Mouse (Mus musculus): Measurements from ENCODE around the gene Ldlrad3.

The Ldlrad3 gene

GRCm38 (mm10) chr2:101952951-101953361 lies 233.2 kb downstream of the Ldlrad3 start:
- peak; percentile 78 for DNase-seq

GRCm38 (mm10) chr2:101950716-101951520 lies 235.3 kb downstream of the Ldlrad3 start:
- DNase-seq: no peak

DNA sequence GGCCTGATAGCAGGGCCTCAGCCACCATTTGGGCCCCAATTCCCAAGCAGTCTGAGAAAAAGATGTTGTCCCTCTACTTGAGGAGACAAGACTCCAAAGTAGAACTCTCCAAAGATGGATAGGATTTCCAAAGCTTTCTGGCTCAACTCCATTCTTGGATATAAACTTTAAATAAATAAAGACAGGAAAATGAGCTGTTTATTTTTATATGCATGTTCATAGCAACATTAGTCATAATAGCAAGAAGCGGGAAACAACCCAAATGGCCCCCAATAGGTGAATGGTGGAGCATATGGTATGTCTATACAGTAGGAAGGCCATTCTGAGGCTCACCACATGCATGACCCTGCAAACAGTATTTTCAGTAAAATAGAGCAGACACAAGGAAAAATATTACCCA lies 251.2 kb downstream of the Ldlrad3 start:
- no peak for DNase-seq

- no peak for DNase-seq
These were observed 252.9 kb downstream of the Ldlrad3 start for GRCm38 (mm10) chr2:101933301-101933700.

DNA sequence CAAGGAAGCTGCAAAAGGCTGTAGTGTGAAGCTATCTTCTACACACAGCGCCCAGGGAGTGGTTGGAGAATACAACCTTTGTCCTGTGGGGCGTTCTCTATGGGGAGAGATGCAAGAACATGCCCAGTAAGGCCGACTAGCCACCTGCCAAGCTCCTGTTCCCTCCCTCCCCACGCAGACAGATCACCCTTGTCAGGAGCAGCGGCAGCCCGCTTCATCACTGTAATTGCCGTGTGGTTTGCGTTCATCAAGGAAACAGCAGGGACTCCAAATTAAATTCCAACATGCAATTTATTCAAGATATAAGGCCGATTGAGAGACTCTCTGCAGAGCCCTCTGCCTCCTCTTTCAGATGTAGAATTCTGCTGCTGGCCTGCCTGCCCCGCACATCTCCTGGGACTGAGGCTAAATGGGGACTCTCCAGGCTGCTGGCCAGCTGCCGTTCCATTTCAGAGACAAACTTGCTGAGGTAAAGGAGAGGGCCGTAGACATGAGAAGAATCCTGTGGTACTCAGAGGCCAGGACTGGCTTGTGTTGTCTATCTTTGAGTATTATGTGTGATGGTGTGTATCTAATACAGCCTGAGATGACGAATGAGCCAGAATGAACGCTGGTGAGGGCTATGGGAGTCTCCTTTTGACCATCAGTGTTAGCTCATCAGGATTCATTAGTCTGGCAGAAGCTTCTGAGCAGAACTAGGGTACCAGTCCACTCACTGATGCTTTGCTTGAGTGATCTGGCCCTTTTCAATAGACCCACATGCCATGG lies 253.8 kb downstream of the Ldlrad3 start:
- peak; percentile 66 for DNase-seq

DNA sequence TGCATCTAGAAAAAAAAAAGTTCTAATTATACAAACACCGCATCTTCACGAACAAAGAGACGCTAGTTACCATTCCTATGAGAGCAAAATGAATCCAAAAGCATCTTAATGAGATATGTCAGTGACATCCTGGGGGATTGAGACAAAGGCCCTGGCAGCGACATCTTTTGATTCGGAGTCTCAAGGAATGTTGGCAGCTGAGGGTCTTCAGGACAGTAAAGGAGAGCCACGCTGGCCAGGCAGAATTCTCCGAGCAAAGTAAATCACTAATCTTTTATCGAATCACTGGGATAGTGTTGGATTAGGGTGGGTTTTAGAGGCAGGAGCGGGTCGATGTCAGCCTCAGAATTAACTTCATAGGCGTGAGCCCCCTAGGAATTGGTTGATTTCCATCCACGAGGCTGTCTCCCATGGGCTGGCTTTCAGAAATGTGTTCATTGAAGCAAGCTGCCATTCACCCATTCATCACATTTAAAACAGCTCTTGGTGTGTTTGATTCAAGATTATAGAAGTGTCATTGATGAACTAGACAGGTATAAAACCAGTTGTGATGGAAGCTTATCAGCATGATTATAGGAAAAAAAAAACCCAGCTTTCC lies 260.5 kb downstream of the Ldlrad3 start:
- no peak for DNase-seq

DNA sequence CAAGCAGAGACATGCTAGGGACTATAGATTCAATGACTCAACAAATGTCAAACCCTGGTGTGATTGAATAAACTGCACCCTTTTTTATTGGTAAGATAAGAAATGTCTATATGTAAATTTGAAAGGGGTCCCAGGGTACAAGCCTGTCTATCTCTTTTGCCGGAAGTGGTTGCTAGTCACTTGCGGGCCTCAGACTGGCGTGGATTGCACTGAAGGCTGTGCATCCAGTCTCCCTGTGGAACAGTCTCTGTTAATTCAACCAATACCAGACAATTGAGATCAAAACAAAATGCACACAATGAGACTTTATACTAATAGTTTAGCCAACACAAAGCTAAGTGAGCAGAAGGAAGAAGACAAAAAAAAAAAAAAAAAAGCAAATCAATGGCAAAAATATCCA lies 261.0 kb downstream of the Ldlrad3 start:
- no peak for DNase-seq

DNA sequence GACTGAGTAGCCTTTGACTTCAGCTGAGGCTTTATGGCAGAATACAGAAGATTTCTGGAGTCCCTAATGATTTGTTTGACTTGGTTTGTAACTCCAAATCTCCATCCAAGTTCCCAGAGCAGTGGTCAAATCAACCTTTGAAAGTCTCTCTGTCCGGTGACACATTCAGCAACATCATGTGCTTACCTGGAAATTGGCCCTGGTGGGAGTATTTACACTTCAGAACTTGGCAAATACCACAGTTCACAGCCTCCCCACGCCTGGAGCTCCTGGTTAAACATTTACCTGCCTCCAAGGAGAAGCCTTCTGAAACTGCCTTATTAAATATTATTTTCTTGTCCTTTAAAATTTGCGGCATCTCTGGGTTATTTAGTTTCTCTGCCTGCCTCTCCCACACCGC lies 263.0 kb downstream of the Ldlrad3 start:
- no peak for DNase-seq

DNA sequence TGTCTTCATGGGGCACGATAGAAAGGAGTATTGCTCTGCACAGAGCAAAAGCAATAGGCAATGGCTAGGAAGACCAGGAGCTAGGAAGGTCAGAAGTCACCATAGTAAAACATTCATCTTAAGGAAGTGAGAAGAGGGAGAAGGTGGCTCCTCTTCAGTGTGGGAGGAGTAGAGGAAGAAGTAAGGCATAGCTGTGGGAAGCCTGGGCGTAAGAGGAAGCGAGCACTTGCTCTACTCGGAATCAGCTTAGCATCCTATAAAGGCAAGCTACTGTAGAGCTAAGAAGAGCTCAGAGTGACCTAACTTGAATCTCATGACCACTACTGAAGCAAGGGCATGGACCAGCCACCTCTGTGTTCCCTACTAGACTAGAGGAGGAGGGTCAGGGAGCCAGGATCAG lies 263.9 kb downstream of the Ldlrad3 start:
- no peak for DNase-seq

GRCm38 (mm10) chr2:101920136-101920554 lies 266.0 kb downstream of the Ldlrad3 start:
- DNase-seq: no peak

DNA sequence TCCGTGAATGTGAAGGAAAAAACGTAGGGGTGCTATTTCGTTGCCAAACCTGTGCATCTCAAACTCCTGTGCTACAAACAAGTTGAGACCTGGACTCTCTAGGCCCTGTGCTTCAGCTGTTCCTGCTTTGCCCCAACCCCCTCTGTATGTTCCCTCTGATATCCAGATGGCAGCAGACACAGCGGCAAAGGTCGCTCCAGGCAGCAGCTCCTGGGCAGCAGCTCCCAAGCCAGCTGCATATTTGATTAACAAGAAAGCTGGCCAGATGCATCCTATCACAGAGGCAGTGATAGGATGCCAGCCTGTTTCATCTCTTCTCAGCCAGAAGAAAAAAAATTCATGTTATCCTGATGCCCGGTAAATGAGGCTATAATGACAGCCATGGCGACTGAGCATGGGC lies 267.7 kb downstream of the Ldlrad3 start:
- no peak for DNase-seq

DNA sequence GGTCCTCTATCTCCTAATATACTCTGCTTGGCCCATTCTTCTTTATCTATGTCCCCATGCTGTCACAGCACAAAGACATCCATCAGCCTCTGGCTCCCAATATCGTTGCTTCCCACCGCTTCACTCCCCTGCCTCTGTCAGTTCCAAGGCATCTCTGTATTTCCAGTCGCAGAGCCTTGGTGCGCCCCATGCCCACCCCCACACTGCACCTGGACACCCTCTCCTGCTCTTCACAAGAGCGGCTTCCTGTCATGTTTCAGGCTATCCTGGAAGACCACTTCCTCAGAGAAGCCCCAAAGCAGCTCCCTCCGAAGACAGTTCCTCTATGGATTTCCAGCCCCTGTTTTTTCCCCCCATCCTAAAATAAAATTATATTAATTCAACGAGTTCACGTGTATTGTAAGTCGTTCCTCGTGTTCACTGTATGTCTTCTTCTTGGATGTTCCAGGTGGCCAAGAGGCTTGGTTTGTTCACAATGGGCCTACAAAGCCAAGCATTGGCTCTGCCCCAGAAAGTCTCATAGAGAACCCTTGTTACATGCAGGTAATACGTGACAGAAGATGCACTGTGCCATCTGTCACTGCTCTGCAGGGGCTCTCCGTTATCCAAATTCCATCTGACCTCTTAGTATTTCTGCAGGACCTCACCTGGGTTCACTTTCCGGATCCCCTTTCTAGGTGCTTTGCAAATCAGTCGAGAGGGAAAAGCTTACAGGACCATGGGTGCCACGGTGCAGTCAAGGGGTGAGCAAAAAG lies 276.7 kb downstream of the Ldlrad3 start:
- DNase-seq: peak; percentile 91

DNA sequence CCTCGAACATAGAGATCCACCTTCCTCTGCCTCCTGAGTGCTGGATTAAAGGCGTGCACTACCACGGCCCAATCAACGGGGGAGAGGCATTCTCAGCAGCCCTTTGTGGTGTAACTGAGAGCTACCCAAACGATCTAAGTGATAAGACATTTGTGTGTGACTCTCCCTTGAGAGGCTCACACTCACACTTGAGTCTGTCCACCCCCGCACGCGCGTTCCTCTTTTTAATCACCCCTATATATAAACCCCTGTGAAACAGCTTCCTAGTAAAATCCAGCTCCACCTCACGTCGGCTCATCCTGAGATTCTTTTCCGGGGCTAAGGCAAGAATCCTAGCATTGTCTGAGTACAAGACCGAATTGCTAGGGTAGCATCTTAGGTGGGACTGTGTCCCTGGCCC lies 277.4 kb downstream of the Ldlrad3 start:
- DNase-seq: peak; percentile 45

DNA sequence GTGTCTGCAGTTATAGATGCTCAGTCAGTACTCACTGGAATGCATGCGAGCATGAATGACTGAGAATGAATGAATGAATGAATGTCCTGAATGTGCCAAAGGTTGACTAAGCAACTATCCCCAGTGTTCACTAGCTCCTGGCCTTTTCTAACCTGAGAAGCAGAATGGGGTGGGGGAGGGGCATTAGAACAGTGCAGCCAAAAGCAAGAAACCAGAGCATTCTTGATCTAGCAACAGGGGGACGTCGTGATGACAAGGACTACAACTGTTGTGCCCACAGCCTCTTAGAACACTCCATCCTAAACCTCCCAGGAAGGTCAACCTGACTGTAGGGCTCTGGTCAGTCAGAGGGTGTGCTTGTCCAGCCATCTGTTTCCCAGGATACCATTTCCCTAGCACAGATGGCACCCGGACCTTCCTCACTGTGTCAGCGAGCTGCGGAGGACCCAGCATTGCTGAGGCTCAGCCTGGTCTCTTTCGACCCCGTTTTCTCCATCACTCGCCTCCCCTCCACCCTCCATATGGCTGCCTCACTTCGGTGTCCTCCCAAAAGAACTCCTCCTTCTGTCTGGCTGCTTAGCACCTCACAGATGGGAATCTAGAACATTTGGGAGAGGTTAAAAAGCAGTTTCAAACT lies 278.7 kb downstream of the Ldlrad3 start:
- peak; percentile 99 for DNase-seq

DNA sequence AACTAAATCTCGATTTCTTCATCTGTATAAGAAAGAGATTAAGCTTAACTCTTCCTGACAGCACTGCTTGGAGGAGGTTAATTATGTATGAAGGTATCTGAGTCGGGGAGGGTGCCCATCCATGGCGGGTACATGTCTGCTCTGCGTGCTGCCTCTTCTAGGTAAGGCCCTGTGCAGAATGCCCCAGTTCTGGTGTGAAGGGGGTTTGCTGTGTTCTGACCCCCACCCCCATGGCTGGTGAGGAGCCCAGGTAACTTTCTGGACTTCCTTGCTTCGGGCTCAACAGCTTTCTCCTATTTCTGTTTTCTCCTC lies 279.9 kb downstream of the Ldlrad3 start:
- peak; percentile 70 for DNase-seq

GRCm38 (mm10) chr2:101905534-101906378 lies 280.4 kb downstream of the Ldlrad3 start:
- DNase-seq: peak; percentile 90

DNA sequence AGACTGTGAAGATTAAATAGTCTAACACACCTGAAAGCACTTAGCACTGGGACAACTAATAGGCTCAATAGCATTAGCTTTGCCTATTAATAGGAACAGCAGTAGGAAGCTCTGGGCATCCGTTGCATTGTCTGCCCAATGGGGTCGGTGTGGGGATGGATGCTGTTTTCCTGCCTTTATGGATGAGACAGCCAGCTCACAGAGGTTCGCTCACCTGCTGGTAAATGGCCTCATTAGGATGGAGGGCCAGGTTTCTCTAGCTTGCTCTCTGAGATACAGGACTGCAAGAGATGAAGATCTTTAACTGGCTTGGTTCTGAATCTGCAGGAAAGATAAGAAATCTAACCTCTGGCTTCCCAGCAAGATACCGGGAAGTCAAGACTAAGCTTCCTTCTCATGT lies 284.0 kb downstream of the Ldlrad3 start:
- peak; percentile 59 for DNase-seq

All from cerebellum, adult 9-11 months (tissue).